In the genomic region with DNA sequence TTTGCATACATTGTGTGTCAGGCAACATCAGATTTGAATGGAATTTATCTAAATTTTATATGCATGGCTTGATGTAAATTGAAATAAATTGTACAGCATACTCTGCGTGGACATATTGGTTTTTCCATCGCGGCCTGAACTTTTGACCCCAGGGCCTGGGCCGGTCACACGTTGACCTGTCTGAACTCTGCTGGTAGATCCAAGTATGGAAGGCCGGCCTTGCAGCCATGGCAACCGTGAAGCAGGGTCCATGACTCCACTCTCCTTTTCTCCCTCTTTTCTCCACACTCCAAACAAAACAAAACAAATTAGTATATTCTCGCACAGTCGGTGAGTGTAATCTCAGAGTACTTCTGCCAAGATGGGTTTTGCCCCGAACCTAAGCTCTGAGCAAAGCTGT, we compare ENCODE assay signal across 14 mouse cellular contexts.
DNase-seq lines count a peak whose midpoint lies in the region; ATAC-seq lines count a peak whose summit lies in the region.
"Had no signal": no experiment of that assay in that cellular context is flagged by ENCODE, and none has a peak within 500 bp of the region (broad histone marks: within the 10 kb centered on the region; RNA-seq: fewer than 3 reads in every experiment).

No protein-coding gene starts in this region.

- WGBS in neural tube, embryonic 11.5 days, result 10% methylated on average over 10 of the region's 10 CpGs
- 17% methylated on average over 10 of the region's 10 CpGs for WGBS in forebrain, embryonic 12.5 days

- H3K9me3 ChIP-seq in neural tube, embryonic 11.5 days (ENCODE audit: control insufficient read depth, low read length), result no peaks in the 10 kb centered on the region
- no peaks in the 10 kb centered on the region for H3K9me3 ChIP-seq in forebrain, embryonic 12.5 days
- H3K9me3 ChIP-seq: embryonic facial prominence, embryonic 15.5 days; heart, embryonic 12.5 days had no signal

- no peaks in the 10 kb centered on the region for H3K27me3 ChIP-seq in neural tube, embryonic 11.5 days (ENCODE audit: control insufficient read depth, insufficient read depth, low read length)
- peaks cover 4% of the 10 kb centered on the region; the same call in 1 of the 2 replicates for H3K27me3 ChIP-seq in forebrain, embryonic 12.5 days

- peak overlapping the region; percentile 31; the same call in 1 of the 2 replicates for H3K27ac ChIP-seq in neural tube, embryonic 11.5 days (ENCODE audit: low read depth, low read length)
- no peak overlapping the region for H3K27ac ChIP-seq in forebrain, embryonic 12.5 days
- H3K27ac ChIP-seq: embryonic facial prominence, embryonic 15.5 days; gastrocnemius, adult 2 months; liver, embryonic 14.5 days; stomach, postnatal 0 days had no signal

- H3K9ac ChIP-seq in neural tube, embryonic 11.5 days (ENCODE audit: low read length), result no peak overlapping the region
- H3K9ac ChIP-seq in forebrain, embryonic 12.5 days, result no peak overlapping the region
- H3K9ac ChIP-seq: embryonic facial prominence, embryonic 15.5 days; heart, embryonic 12.5 days; liver, embryonic 14.5 days had no signal

- DNase-seq in kidney, postnatal 25 days, result peak; percentile 9 to 41
- no peak for DNase-seq in kidney, postnatal 14 days
- DNase-seq in embryo, embryonic 10 days (ENCODE audit: low spot score), result peak; percentile 90
- DNase-seq in embryo, embryonic 9.5 days (ENCODE audit: extremely low spot score), result peak; percentile 81
- DNase-seq in neural tube, embryonic 11.5 days (ENCODE audit: low spot score), result peak; percentile 83
- DNase-seq in T-cell, adult 2 months (ENCODE audit: low spot score), result no peak
- DNase-seq in ovary, adult 18-20 months (ENCODE audit: low spot score), result no peak
- DNase-seq: cerebellum, adult 8-10 months; gastrocnemius, adult 2 months had no signal

- no peak overlapping the region for H3K4me3 ChIP-seq in neural tube, embryonic 11.5 days (ENCODE audit: low read depth, low read length)
- H3K4me3 ChIP-seq in forebrain, embryonic 12.5 days (replicated peaks), result no peak overlapping the region
- H3K4me3 ChIP-seq: embryonic facial prominence, embryonic 15.5 days; gastrocnemius, adult 2 months; heart, embryonic 12.5 days had no signal

- H3K4me2 ChIP-seq in neural tube, embryonic 11.5 days (ENCODE audit: low read depth), result no peak overlapping the region
- no peak overlapping the region for H3K4me2 ChIP-seq in forebrain, embryonic 12.5 days
- H3K4me2 ChIP-seq: embryonic facial prominence, embryonic 15.5 days; heart, embryonic 12.5 days had no signal

- peaks cover 31% of the 10 kb centered on the region for H3K4me1 ChIP-seq in neural tube, embryonic 11.5 days (ENCODE audit: control insufficient read depth, insufficient read depth, low read length)
- peaks cover 29% of the 10 kb centered on the region for H3K4me1 ChIP-seq in forebrain, embryonic 12.5 days

- ATAC-seq in neural tube, embryonic 11.5 days (ENCODE audit: insufficient read depth, low FRiP score, low TSS enrichment), result peak; percentile 58
- ATAC-seq in forebrain, embryonic 12.5 days (ENCODE audit: low FRiP score), result no peak

- no peaks in the 10 kb centered on the region for H3K36me3 ChIP-seq in neural tube, embryonic 11.5 days (ENCODE audit: control insufficient read depth, insufficient read depth, low read length)
- no peaks in the 10 kb centered on the region for H3K36me3 ChIP-seq in forebrain, embryonic 12.5 days (replicated peaks)
- H3K36me3 ChIP-seq: embryonic facial prominence, embryonic 15.5 days; heart, embryonic 12.5 days had no signal

Comparison
In these comparisons a context has a peak if more than half of its experiments do, and no peak if none do; other contexts are left out.
1. DNase-seq: peak in kidney, postnatal 25 days (2 of 2), embryo, embryonic 10 days (single experiment), embryo, embryonic 9.5 days (single experiment) and neural tube, embryonic 11.5 days (single experiment); none in kidney, postnatal 14 days (single experiment), T-cell, adult 2 months (single experiment) and ovary, adult 18-20 months (single experiment).